Mouse (Mus musculus): ENCODE measurements around the gene Ptpn7. TPM values are rescaled to one million over a fixed set of nuclear protein-coding genes. Genes with fewer than 3 reads are reported as not detected.
"Not testable (repeated sequence)": the region's sequence is repeated elsewhere in the genome, so short reads cannot be mapped to it uniquely, and the experiment has no call there.

The Ptpn7 gene
- polyA plus RNA-seq, 1 experiment from 2014 or later, result 1.2 TPM

DNA sequence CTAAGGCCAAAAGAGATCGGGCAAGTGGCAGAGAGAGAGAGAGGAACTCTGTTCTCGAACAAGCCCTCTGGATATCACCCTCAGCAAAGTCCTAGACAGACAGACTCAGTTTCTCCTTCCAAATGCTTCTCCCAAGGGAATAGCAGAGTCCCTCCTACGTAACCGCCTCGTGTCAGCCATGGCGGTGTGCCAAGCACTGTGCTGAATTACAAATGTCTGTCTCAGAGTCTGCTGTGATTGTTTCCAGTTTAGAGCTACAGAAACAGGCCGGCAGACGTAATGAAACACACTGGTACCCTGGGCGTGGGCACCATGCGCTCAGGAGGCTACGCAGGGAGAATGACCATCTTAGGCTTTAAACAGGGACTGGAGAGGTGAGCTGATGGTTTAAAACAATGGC is 36.2 kb upstream of the Ptpn7 start:
- H3K4me2 ChIP-seq (replicated peaks; ENCODE audit: low read depth, low read length), result no peak overlapping the region
- H3K27ac ChIP-seq (ENCODE audit: low read length), result no peak overlapping the region
- no peak for ATAC-seq (ENCODE audit: insufficient number of reproducible peaks, insufficient read depth, low FRiP score, low read depth)
- H3K9ac ChIP-seq (replicated peaks; ENCODE audit: low read depth, low read length), result no peak overlapping the region
- no peaks in the 10 kb centered on the region for H3K27me3 ChIP-seq (ENCODE audit: control insufficient read depth, insufficient read depth, low read length)
- 0 out of 2 replicates have a peak, but pooled peaks cover 3% of the 10 kb centered on the region for H3K4me1 ChIP-seq (ENCODE audit: control insufficient read depth, insufficient read depth, low read length)
- H3K36me3 ChIP-seq (ENCODE audit: control insufficient read depth, insufficient read depth, low read length), result no peaks in the 10 kb centered on the region
- H3K9me3 ChIP-seq (ENCODE audit: control insufficient read depth, low read depth, low read length), result no peaks in the 10 kb centered on the region
- H3K4me3 ChIP-seq (ENCODE audit: low read depth, low read length), result no peak overlapping the region
- WGBS, result 78% methylated on average over 11 of the region's 11 CpGs

GRCm38 (mm10) chr1:135097441-135097840 is 35.1 kb upstream of the Ptpn7 start:
- Histone ChIP-seq H3K4me3 (ENCODE audit: low read depth, low read length) (no peak overlapping the region), H3K9ac (replicated peaks; ENCODE audit: low read depth, low read length) (no peak overlapping the region), H3K27me3 (ENCODE audit: control insufficient read depth, insufficient read depth, low read length) (no peaks in the 10 kb centered on the region), H3K4me1 (ENCODE audit: control insufficient read depth, insufficient read depth, low read length) (0 out of 2 replicates have a peak, but pooled peaks cover 3% of the 10 kb centered on the region), H3K4me2 (replicated peaks; ENCODE audit: low read depth, low read length) (no peak overlapping the region), H3K36me3 (ENCODE audit: control insufficient read depth, insufficient read depth, low read length) (no peaks in the 10 kb centered on the region), H3K27ac (ENCODE audit: low read length) (no peak overlapping the region), H3K9me3 (ENCODE audit: control insufficient read depth, low read depth, low read length) (no peaks in the 10 kb centered on the region)
- WGBS, result 92% methylated on average over 6 of the region's 6 CpGs
- ATAC-seq (ENCODE audit: insufficient number of reproducible peaks, insufficient read depth, low FRiP score, low read depth), result no peak

GRCm38 (mm10) chr1:135098441-135098840 is 34.1 kb upstream of the Ptpn7 start:
- Histone ChIP-seq H3K27me3 (ENCODE audit: control insufficient read depth, insufficient read depth, low read length) (peaks cover 2% of the 10 kb centered on the region; the same call in 1 of the 2 replicates), H3K9me3 (ENCODE audit: control insufficient read depth, low read depth, low read length) (no peaks in the 10 kb centered on the region), H3K9ac (replicated peaks; ENCODE audit: low read depth, low read length) (no peak overlapping the region), H3K4me3 (ENCODE audit: low read depth, low read length) (no peak overlapping the region), H3K4me1 (ENCODE audit: control insufficient read depth, insufficient read depth, low read length) (0 out of 2 replicates have a peak, but pooled peaks cover 3% of the 10 kb centered on the region), H3K27ac (ENCODE audit: low read length) (no peak overlapping the region), H3K4me2 (replicated peaks; ENCODE audit: low read depth, low read length) (no peak overlapping the region), H3K36me3 (ENCODE audit: control insufficient read depth, insufficient read depth, low read length) (no peaks in the 10 kb centered on the region)
- 87% methylated on average over 7 of the region's 7 CpGs for WGBS
- no peak for ATAC-seq (ENCODE audit: insufficient number of reproducible peaks, insufficient read depth, low FRiP score, low read depth)

- H3K27me3 ChIP-seq (ENCODE audit: control insufficient read depth, insufficient read depth, low read length), result peaks cover 18% of the 10 kb centered on the region
- peaks cover 3% of the 10 kb centered on the region; the same call in 1 of the 2 replicates for H3K4me1 ChIP-seq (ENCODE audit: control insufficient read depth, insufficient read depth, low read length)
- no peaks in the 10 kb centered on the region for H3K9me3 ChIP-seq (ENCODE audit: control insufficient read depth, low read depth, low read length)
- H3K36me3 ChIP-seq (ENCODE audit: control insufficient read depth, insufficient read depth, low read length), result no peaks in the 10 kb centered on the region
- H3K9ac ChIP-seq (replicated peaks; ENCODE audit: low read depth, low read length), result no peak overlapping the region
- ATAC-seq (ENCODE audit: insufficient number of reproducible peaks, insufficient read depth, low FRiP score, low read depth), result no peak
- no peak overlapping the region for H3K27ac ChIP-seq (ENCODE audit: low read length)
- no peak overlapping the region for H3K4me3 ChIP-seq (ENCODE audit: low read depth, low read length)
- 54% methylated on average over 7 of the region's 7 CpGs for WGBS
- no peak overlapping the region for H3K4me2 ChIP-seq (replicated peaks; ENCODE audit: low read depth, low read length)
These were observed 32.1 kb upstream of the Ptpn7 start for GRCm38 (mm10) chr1:135100400-135100799.

- Histone ChIP-seq H3K9me3 (ENCODE audit: control insufficient read depth, low read depth, low read length) (no peaks in the 10 kb centered on the region), H3K4me2 (replicated peaks; ENCODE audit: low read depth, low read length) (peak within 1 kb of the TSS; percentile 63), H3K4me1 (ENCODE audit: control insufficient read depth, insufficient read depth, low read length) (peaks cover 5% of the 10 kb centered on the region; the same call in 1 of the 2 replicates), H3K27ac (ENCODE audit: low read length) (no peak within 1 kb of the TSS), H3K4me3 (ENCODE audit: low read depth, low read length) (peak within 1 kb of the TSS; percentile 42), H3K36me3 (ENCODE audit: control insufficient read depth, insufficient read depth, low read length) (no peaks in the 10 kb centered on the region), H3K9ac (replicated peaks; ENCODE audit: low read depth, low read length) (no peak within 1 kb of the TSS), H3K27me3 (ENCODE audit: control insufficient read depth, insufficient read depth, low read length) (peaks cover 23% of the 10 kb centered on the region)
- WGBS, result under 1% methylated on average over 38 of the region's 40 CpGs
- ATAC-seq (ENCODE audit: insufficient number of reproducible peaks, insufficient read depth, low FRiP score, low read depth), result no peak
These were observed 27.4 kb upstream of the Ptpn7 start, which contains the start of gene Lgr6 for GRCm38 (mm10) chr1:135105124-135105523. Lgr6 (minus strand) TSS chr1:135105276.

GRCm38 (mm10) chr1:135105951-135106350 is 26.5 kb upstream of the Ptpn7 start:
- peaks cover 3% of the 10 kb centered on the region; the same call in 1 of the 2 replicates for H3K4me1 ChIP-seq (ENCODE audit: control insufficient read depth, insufficient read depth, low read length)
- H3K9me3 ChIP-seq (ENCODE audit: control insufficient read depth, low read depth, low read length), result no peaks in the 10 kb centered on the region
- H3K4me2 ChIP-seq (replicated peaks; ENCODE audit: low read depth, low read length), result peak overlapping the region; percentile 63
- H3K27ac ChIP-seq (ENCODE audit: low read length), result no peak overlapping the region
- H3K9ac ChIP-seq (replicated peaks; ENCODE audit: low read depth, low read length), result no peak overlapping the region
- H3K36me3 ChIP-seq (ENCODE audit: control insufficient read depth, insufficient read depth, low read length), result no peaks in the 10 kb centered on the region
- peak overlapping the region; percentile 42; the same call in 1 of the 2 replicates for H3K4me3 ChIP-seq (ENCODE audit: low read depth, low read length)
- H3K27me3 ChIP-seq (ENCODE audit: control insufficient read depth, insufficient read depth, low read length), result peaks cover 23% of the 10 kb centered on the region
- no peak for ATAC-seq (ENCODE audit: insufficient number of reproducible peaks, insufficient read depth, low FRiP score, low read depth)
- 2% methylated on average over 8 of the region's 8 CpGs for WGBS

DNA sequence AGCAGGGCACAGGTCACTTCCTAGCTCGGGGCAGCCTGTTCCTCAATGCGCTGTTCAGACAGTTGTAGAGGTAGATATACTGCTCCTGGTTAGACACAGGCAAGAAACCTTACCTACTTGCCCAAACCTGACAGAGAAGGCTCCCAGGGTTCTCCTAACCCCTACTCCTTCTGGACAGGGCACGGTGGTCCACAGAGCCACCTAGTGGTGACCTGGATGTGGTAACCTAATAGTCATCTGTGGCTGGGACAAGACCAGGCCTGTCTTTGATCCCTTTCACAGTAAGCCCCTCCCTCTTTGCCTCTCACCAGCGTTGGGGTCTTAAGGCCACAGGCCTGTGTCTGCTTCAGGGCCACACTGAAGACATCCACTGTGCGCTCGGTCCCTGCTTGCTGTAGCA is 23.9 kb upstream of the Ptpn7 start:
- H3K9me3 ChIP-seq (ENCODE audit: control insufficient read depth, low read depth, low read length), result no peaks in the 10 kb centered on the region
- no peak for ATAC-seq (ENCODE audit: insufficient number of reproducible peaks, insufficient read depth, low FRiP score, low read depth)

GRCm38 (mm10) chr1:135110075-135110474 is 22.4 kb upstream of the Ptpn7 start:
- H3K36me3 ChIP-seq (ENCODE audit: control insufficient read depth, insufficient read depth, low read length), result no peaks in the 10 kb centered on the region
- peaks cover 3% of the 10 kb centered on the region; the same call in 1 of the 2 replicates for H3K4me1 ChIP-seq (ENCODE audit: control insufficient read depth, insufficient read depth, low read length)
- no peak overlapping the region for H3K9ac ChIP-seq (replicated peaks; ENCODE audit: low read depth, low read length)
- H3K4me3 ChIP-seq (ENCODE audit: low read depth, low read length), result no peak overlapping the region
- 18% methylated on average over 6 of the region's 6 CpGs for WGBS
- ATAC-seq (ENCODE audit: insufficient number of reproducible peaks, insufficient read depth, low FRiP score, low read depth), result no peak
- peaks cover 7% of the 10 kb centered on the region; the same call in 1 of the 2 replicates for H3K27me3 ChIP-seq (ENCODE audit: control insufficient read depth, insufficient read depth, low read length)
- no peak overlapping the region for H3K4me2 ChIP-seq (replicated peaks; ENCODE audit: low read depth, low read length)
- no peak overlapping the region for H3K27ac ChIP-seq (ENCODE audit: low read length)
- no peaks in the 10 kb centered on the region for H3K9me3 ChIP-seq (ENCODE audit: control insufficient read depth, low read depth, low read length)

More for the DNA sequence above, 23.9 kb upstream of the Ptpn7 start:
- H3K9ac ChIP-seq (replicated peaks; ENCODE audit: low read depth, low read length), result no peak overlapping the region
- peaks cover 3% of the 10 kb centered on the region; the same call in 1 of the 2 replicates for H3K4me1 ChIP-seq (ENCODE audit: control insufficient read depth, insufficient read depth, low read length)
- H3K36me3 ChIP-seq (ENCODE audit: control insufficient read depth, insufficient read depth, low read length), result no peaks in the 10 kb centered on the region
- peaks cover 19% of the 10 kb centered on the region for H3K27me3 ChIP-seq (ENCODE audit: control insufficient read depth, insufficient read depth, low read length)
- WGBS, result 43% methylated on average over 6 of the region's 6 CpGs
- H3K4me3 ChIP-seq (ENCODE audit: low read depth, low read length), result no peak overlapping the region
- H3K27ac ChIP-seq (ENCODE audit: low read length), result no peak overlapping the region
- no peak overlapping the region for H3K4me2 ChIP-seq (replicated peaks; ENCODE audit: low read depth, low read length)

GRCm38 (mm10) chr1:135111271-135111670 is 21.2 kb upstream of the Ptpn7 start:
- not testable (repeated sequence) for H3K27me3 ChIP-seq (ENCODE audit: control insufficient read depth, insufficient read depth, low read length); H3K9ac ChIP-seq (replicated peaks; ENCODE audit: low read depth, low read length); H3K4me2 ChIP-seq (replicated peaks; ENCODE audit: low read depth, low read length); H3K4me1 ChIP-seq (ENCODE audit: control insufficient read depth, insufficient read depth, low read length); ATAC-seq (ENCODE audit: insufficient number of reproducible peaks, insufficient read depth, low FRiP score, low read depth); H3K27ac ChIP-seq (ENCODE audit: low read length); H3K4me3 ChIP-seq (ENCODE audit: low read depth, low read length); H3K9me3 ChIP-seq (ENCODE audit: control insufficient read depth, low read depth, low read length); H3K36me3 ChIP-seq (ENCODE audit: control insufficient read depth, insufficient read depth, low read length)
- 50% methylated on average over 4 of the region's 5 CpGs for WGBS
